ENCODE assay signal across 8 mouse cellular contexts in the genomic region with DNA sequence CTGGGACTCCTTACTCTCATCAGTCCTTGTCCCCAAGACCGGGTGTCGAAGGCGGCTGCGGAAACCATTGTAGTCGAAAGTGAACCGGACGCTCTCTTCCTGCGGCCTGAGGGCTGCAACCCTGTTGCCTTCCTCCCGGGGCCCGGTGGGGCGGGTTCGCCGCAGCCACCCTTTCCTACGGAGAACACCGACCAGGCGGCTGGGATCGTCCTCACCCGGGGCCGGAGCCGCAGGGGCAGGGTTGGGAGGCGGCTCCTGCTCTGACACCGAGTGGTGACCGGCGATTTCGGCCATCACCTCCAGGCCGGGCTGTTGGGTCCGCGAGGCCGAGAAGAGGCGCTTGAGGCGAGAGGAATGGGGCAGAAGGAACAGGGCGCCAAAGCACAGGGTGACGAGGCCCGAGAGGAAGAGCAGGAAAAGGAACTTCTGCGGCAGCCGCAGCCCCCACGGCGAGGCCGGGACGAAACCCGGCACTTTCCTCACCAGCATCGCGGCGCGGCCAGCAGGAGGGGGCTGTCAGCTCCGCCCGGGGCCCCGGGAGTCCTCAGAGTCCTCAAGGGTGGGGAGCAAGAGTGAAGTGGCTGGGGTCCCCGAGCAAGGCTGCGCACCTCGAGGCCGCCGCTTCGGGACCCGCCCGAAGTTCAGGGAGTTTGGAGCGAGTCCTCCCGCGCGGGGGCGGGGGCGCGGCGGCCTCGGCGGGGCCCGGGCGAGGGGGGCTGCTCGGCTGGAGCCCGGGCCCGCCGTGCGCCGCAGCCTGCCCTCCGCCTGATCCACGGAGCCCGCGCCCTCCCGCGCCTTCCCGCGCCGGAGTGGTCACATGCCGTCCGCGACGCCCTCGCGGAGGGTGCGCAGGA. TPM values are rescaled to one million over a fixed set of nuclear protein-coding genes. Genes with fewer than 3 reads are reported as not detected.
DNase-seq lines count a peak whose midpoint lies in the region; ATAC-seq and TF ChIP-seq lines count a peak whose summit lies in the region.

No protein-coding gene starts in this region.

- no peak for TF ChIP-seq CTCF in layer of hippocampus, adult 2 months (conservative IDR thresholded peaks at IDR 0.05)

- DNase-seq in layer of hippocampus, adult 2 months (ENCODE audit: low spot score in 2 of 2), result no peak
- DNase-seq in layer of hippocampus, adult 9-11 months, result no peak
- peak; percentile 52 to 65 for DNase-seq in cerebellum, postnatal 14 days
- peak; percentile 53 to 57 for DNase-seq in lung, adult 18-20 months
- DNase-seq in thymus, postnatal 4 days, result peak; percentile 66

- ATAC-seq in granulocyte monocyte progenitor cell, adult 5-6 weeks (replicated peaks; ENCODE audit: poor library complexity, severe bottlenecking), result peak; percentile 21
- peak; percentile 12; the same call in 1 of the 2 replicates for ATAC-seq in intestine, embryonic 15.5 days
- peak; percentile 19 for ATAC-seq in neural tube, embryonic 14.5 days (ENCODE audit: low read depth)

- peak overlapping the region; percentile 88 for H3K4me3 ChIP-seq in layer of hippocampus, adult 2 months
- H3K4me3 ChIP-seq in intestine, embryonic 15.5 days (replicated peaks), result peak overlapping the region; percentile 66
- peak overlapping the region; percentile 63 for H3K4me3 ChIP-seq in neural tube, embryonic 14.5 days (ENCODE audit: low read depth, low read length)

- peak overlapping the region; percentile 84 for H3K27ac ChIP-seq in layer of hippocampus, adult 2 months
- peak overlapping the region; percentile 25; the same call in 1 of the 2 replicates for H3K27ac ChIP-seq in intestine, embryonic 15.5 days
- H3K27ac ChIP-seq in neural tube, embryonic 14.5 days (ENCODE audit: low read depth, low read length), result no peak overlapping the region; the same call in 1 of the 2 replicates

- peaks cover 27% of the 10 kb centered on the region for H3K4me1 ChIP-seq in intestine, embryonic 15.5 days (replicated peaks)
- peaks cover 25% of the 10 kb centered on the region for H3K4me1 ChIP-seq in neural tube, embryonic 14.5 days (ENCODE audit: control insufficient read depth, insufficient read depth, low read length)

- H3K9me3 ChIP-seq in intestine, embryonic 15.5 days, result no peaks in the 10 kb centered on the region
- no peaks in the 10 kb centered on the region for H3K9me3 ChIP-seq in neural tube, embryonic 14.5 days (ENCODE audit: control insufficient read depth, low read length)

- peaks cover 12% of the 10 kb centered on the region for H3K27me3 ChIP-seq in intestine, embryonic 15.5 days (replicated peaks)
- H3K27me3 ChIP-seq in neural tube, embryonic 14.5 days (ENCODE audit: control insufficient read depth, insufficient read depth, low read length), result 0 out of 2 replicates have a peak, but pooled peaks cover 3% of the 10 kb centered on the region

- no peaks in the 10 kb centered on the region for H3K36me3 ChIP-seq in intestine, embryonic 15.5 days
- H3K36me3 ChIP-seq in neural tube, embryonic 14.5 days (ENCODE audit: control insufficient read depth, insufficient read depth, low read length), result no peaks in the 10 kb centered on the region

- H3K9ac ChIP-seq in intestine, embryonic 15.5 days, result peak overlapping the region; percentile 61
- H3K9ac ChIP-seq in neural tube, embryonic 14.5 days (replicated peaks; ENCODE audit: low read depth, low read length), result peak overlapping the region; percentile 58

- WGBS in intestine, embryonic 15.5 days, result under 1% methylated on average over 84 of the region's 90 CpGs
- 1% methylated on average over 75 of the region's 90 CpGs for WGBS in neural tube, embryonic 14.5 days

- H3K4me2 ChIP-seq in intestine, embryonic 15.5 days (replicated peaks), result peak overlapping the region; percentile 100
- H3K4me2 ChIP-seq in neural tube, embryonic 14.5 days (ENCODE audit: low read depth, low read length), result peak overlapping the region; percentile 82

RNA-seq across cellular contexts. Expression of gene Man1c1, which starts 0.9 kb away (rescaled TPM):
- 10 to 100 TPM; 22.1 to 25.1 TPM for total RNA-seq in layer of hippocampus, adult 2 months (2021)
- 9.5 and 11.6 TPM in 2 replicates for total RNA-seq in granulocyte monocyte progenitor cell, adult 5-6 weeks (2014; fragmentation: Nextera tagmentation)
- 4.8 and 5.1 TPM in 2 replicates for total RNA-seq in granulocyte monocyte progenitor cell, adult 5-6 weeks (2017)
- polyA plus RNA-seq in intestine, embryonic 15.5 days (2015; fragmentation: Nextera tagmentation; extraction: Ambion mirVana), result 3.0 TPM in 2 replicates
- 5.6 and 7.3 TPM in 2 replicates for polyA plus RNA-seq in neural tube, embryonic 14.5 days (2014; fragmentation: Nextera tagmentation; extraction: Ambion mirVana)

Comparison
In these comparisons a context has a peak if more than half of its experiments do, and no peak if none do; other contexts are left out.
1. DNase-seq: peak in cerebellum, postnatal 14 days (2 of 2), lung, adult 18-20 months (2 of 2) and thymus, postnatal 4 days (single experiment); none in layer of hippocampus, adult 2 months (0 of 2) and layer of hippocampus, adult 9-11 months (single experiment).
2. Peak in every context shown above with its lines, with median percentiles within 50 percentile points of each other: H3K4me3 ChIP-seq and ATAC-seq.